Mouse (Mus musculus): ENCODE measurements around the gene Fam124a.
"Not testable (repeated sequence)": the region's sequence is repeated elsewhere in the genome, so short reads cannot be mapped to it uniquely, and the experiment has no call there.

Fam124a gene

GRCm38 (mm10) chr14:62574906-62575305, 19.4 kb downstream of the Fam124a start:
- no peak for DNase-seq (ENCODE audit: low spot score in 2 of 2)

GRCm38 (mm10) chr14:62575862-62576261, 20.3 kb downstream of the Fam124a start:
- no peak for DNase-seq (ENCODE audit: low spot score in 2 of 2)

GRCm38 (mm10) chr14:62580945-62581344, 25.4 kb downstream of the Fam124a start:
- no peak for DNase-seq (ENCODE audit: low spot score in 2 of 2)

DNA sequence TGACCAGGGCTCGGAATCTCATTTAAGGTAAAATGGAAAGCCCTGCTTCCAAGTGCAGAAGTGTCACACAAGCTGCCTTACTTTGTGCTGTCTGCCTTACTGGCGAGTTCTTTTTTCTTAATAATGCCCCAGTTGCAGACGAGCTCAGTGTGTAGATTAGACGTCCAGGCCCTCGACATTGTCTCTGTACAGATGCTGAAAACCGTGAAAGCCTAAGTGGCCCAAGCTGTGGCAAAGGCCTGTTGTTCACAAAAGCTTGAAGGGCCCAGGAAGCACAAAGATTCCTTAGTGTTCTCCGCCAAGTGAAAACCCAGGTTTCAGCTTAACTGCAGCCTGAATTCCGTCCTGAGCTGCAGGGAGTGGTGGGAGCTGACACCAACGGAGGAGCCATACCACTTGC, 26.2 kb downstream of the Fam124a start:
- no peak for DNase-seq (ENCODE audit: low spot score in 2 of 2)

DNA sequence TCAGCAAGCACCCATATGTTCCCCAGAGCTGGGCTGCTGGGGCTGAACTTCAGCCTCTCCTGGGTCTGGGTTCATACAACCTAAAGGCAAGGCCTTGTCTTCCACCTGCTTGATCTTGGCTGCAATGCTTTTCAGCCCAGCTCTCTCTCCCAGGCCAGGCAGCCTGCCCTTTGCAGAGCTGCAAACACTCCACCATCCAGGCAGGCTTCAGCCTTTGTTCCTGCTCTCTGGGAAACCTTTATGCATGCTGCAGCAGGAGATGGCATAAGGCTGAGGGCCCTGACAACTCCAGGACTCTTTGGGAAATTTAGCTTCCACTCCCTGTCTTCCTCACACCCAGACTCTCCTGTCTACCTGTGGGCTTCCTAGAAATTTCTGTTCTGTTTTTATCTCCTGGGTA, 29.1 kb downstream of the Fam124a start:
- no peak for DNase-seq (ENCODE audit: low spot score in 2 of 2)

GRCm38 (mm10) chr14:62585338-62585737, 29.8 kb downstream of the Fam124a start:
- no peak for DNase-seq (ENCODE audit: low spot score in 2 of 2)

GRCm38 (mm10) chr14:62600109-62600522, 44.6 kb downstream of the Fam124a start:
- DNase-seq (ENCODE audit: low spot score in 2 of 2), result no peak

DNA sequence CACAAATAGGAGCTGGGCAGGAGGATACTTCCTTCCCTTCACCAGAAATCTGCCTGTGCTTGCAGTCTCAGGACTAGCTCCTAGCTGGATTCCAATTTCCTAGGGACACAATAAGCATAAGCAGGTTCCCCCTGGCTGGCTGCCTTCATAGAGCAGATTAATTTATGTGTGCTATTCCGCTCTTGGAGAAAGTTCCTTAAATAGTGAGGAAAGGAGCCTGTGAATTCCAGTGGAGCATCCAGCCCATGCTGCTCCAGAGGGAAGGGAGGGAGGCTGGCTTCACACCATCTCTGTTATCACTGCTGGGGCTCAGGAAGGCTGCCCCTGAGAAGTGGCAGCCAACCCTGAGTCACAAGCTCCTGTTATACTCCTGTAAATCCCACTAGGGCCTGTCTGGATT, 46.7 kb downstream of the Fam124a start:
- no peak for DNase-seq (ENCODE audit: low spot score in 2 of 2)

DNA sequence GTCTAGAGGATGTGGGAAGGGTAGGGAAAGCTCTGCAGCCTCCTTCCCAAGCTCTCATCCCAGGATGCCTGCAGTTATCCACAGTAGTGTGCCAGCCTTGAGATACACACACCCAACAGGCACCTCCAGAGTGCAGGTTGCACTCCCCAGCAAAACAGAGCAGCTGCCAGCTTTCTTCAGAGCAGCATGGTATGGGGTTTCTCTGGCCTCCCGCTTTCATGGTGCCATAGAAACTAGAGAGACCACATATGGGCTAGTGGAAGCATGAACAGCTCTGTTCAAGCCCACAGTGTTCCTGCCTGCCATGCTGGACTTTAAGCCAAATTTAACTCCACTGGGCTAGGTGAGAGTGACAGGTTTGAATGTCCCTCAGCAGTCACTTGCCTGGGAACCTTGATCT, 47.3 kb downstream of the Fam124a start:
- DNase-seq (ENCODE audit: low spot score in 2 of 2), result no peak

- no peak for DNase-seq (ENCODE audit: low spot score in 2 of 2)
Measured at GRCm38 (mm10) chr14:62607791-62608196, 52.3 kb downstream of the Fam124a start.

DNA sequence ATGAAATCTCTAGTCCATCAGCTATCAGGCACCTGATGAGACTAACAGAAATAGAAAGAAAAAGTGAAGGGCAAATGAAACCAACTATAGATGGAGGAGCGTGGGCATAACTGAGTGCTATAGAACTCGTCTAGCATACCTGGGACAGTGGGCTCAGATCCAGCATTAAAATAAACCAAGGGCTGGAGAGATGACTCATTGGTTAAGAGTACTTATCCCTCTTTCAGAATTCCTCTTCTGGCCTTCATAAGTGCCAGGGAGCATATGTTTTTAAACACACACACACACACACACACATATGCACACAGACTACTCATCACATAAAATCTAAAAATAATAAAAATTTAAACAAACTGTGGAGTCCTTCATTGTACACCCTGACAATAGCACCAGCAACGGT, 54.4 kb downstream of the Fam124a start:
- no peak for DNase-seq (ENCODE audit: low spot score in 2 of 2)

DNA sequence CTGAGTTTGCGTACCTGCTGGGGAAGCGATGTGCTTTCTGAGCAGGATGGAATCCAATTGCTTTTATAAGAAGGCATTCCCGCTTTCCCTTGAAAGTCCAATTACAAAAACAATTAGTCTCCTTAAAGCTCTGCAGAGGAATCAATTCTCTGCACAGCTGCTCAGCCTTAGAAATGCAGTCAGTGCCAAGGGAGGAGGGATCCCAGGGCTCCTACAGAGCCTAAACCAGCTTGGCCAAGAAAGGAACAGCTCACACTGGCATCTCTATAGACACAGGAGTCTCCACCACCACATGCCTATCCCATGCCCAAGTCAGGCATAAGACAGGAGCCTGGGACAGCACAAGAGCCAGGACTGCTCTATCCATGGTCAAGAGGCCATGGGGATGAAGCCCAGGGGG, 66.9 kb downstream of the Fam124a start:
- no peak for DNase-seq (ENCODE audit: low spot score in 2 of 2)

- no peak for DNase-seq (ENCODE audit: low spot score in 2 of 2)
Measured at GRCm38 (mm10) chr14:62627951-62628350, 72.4 kb downstream of the Fam124a start.

DNA sequence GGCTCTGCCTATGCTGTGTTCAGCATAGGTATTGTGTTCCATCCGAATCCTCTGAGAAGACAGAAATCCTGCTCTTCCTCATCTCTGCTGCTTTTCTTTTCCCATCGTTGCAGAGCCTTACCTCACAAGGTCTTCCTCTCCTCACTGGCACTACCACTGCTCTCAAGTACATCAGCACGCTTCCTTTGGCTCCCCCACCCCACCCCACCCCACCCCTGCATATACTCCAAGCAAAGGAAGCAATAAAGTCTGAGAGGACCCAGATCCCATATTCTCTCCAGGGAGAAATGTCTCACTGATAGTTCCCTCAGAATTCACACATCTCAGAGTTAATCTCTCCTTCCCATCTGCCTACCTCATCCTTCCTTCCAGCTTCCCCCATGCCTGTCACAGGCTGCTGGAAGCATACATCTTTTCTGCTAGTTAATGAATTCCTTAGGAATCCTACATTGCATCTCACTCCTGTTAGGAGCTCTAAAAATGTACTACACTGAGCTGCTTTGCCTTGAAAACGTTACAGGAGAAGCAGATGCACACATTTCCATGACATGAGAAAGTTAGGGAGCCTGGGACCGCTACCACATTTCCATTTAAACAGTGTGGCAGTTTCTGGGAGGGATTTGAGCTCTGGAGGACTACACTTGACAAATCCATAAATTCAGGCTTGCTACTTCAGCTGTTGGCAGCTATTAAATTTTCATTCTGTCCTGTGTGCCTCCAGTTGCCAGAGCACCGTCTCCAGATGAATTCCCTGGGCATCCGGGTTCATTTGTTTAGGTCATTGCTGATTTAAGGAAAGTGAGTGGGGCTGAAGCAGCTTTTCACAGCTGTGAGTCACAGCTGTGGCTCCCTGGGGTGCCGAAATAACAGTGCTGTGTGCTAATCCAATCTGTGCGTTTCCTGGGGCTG, 82.2 kb downstream of the Fam124a start:
- DNase-seq (ENCODE audit: low spot score in 2 of 2), result peak in 1 of 2 experiments; percentile 23

DNA sequence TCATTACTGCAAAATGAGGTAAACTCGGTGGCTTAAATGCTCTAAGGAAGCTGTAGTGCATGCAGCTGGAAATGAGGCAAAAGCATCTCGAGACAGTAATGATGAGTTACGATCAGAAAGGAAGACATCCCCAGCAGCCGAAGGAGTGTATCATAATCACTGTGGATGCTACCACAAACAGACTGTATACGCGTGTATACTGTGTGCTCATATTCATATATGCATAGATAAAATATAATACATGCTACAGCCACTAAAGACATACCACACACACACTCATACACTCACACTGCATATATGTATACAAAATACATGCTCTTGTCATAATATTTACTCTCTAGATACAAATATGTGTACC, 82.8 kb downstream of the Fam124a start:
- DNase-seq (ENCODE audit: low spot score in 2 of 2), result no peak

GRCm38 (mm10) chr14:62639111-62639510, 83.6 kb downstream of the Fam124a start:
- DNase-seq (ENCODE audit: low spot score in 2 of 2), result no peak

DNA sequence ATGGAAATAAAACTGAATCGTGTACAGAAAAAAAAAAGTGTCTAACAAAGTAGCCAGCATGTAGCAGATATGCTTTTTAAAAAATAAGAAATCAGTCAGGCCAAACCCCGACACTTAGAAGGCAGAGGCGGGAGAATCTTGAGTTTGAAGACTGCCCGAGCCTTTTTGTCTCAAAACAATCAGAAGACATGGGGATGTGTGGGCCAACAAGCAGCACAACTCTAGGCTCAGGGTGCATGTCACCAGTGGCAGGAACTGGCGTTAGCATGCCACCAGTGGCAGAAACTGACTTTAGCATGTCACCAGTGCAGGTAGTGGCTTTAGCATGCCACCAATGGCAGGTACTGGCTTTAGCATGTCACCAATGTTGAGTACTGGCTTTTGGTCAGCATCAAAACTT, 84.0 kb downstream of the Fam124a start:
- no peak for DNase-seq (ENCODE audit: low spot score in 2 of 2)

GRCm38 (mm10) chr14:62640396-62640795, 84.9 kb downstream of the Fam124a start:
- DNase-seq (ENCODE audit: low spot score in 2 of 2), result no peak

GRCm38 (mm10) chr14:62642368-62642767, 86.8 kb downstream of the Fam124a start:
- not testable (repeated sequence) for DNase-seq (ENCODE audit: low spot score in 2 of 2)

- DNase-seq (ENCODE audit: low spot score in 2 of 2), result no peak
Measured at GRCm38 (mm10) chr14:62648405-62648804, 92.9 kb downstream of the Fam124a start.

- DNase-seq (ENCODE audit: low spot score in 2 of 2), result no peak
Measured at GRCm38 (mm10) chr14:62650376-62650775, 94.8 kb downstream of the Fam124a start.

DNA sequence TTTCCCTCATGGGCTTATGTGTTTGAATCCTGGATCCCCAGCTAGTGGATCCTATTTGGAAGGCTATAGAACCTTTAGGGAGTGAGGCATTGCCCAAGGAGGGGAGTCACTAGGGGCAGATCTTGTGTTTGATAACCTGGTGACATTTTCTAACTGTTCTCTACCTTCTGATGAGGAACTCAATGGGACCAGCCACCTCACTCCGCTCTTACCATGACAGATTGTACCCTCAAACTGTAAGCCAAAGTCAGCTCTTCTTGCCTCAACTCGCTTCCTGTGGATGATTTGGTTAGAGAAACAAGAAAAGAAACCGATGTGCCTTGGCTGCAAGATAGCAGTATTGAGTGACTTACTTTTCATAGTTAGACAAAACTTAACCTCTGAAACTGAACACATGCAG, 96.2 kb downstream of the Fam124a start:
- no peak for DNase-seq (ENCODE audit: low spot score in 2 of 2)

- DNase-seq (ENCODE audit: low spot score in 2 of 2), result no peak
Measured at GRCm38 (mm10) chr14:62655996-62656395, 100.5 kb downstream of the Fam124a start.

GRCm38 (mm10) chr14:62657469-62657868, 101.9 kb downstream of the Fam124a start:
- DNase-seq (ENCODE audit: low spot score in 2 of 2), result no peak
